Mouse (Mus musculus) intestine, postnatal 0 days (tissue): ENCODE measurements around the gene Lrrc52. TPM values are rescaled to one million over a fixed set of nuclear protein-coding genes. Genes with fewer than 3 reads are reported as not detected.
A peak's percentile ranks its signal among the peaks of the same experiment; 100 is the strongest.

Experiments
- ATAC-seq: fragments of 200-750 bp; cut with Nextera tagmentation; 2 replicates; pipeline ENCODE4 v1.8.0; 2017; ENCODE audit warnings: mild to moderate bottlenecking, moderate TSS enrichment, moderate library complexity
- H3K27ac ChIP-seq: fragments of 300-500 bp; sonication (generic); 2 replicates; pipeline ENCODE4 v1.5.1; 2014; ENCODE audit warnings: mild to moderate bottlenecking, low read depth, low read length, moderate library complexity
- H3K27me3 ChIP-seq: fragments of 300-500 bp; sonication (generic); replicated peaks from 2 replicates; pipeline ENCODE4 v1.6.1; 2014; ENCODE audit warnings: low read length, mixed read lengths; ENCODE audit not compliant: control insufficient read depth, insufficient read depth
- H3K36me3 ChIP-seq: fragments of 300-500 bp; sonication (generic); 2 replicates; pipeline ENCODE4 v1.6.1; 2014; ENCODE audit warnings: mild to moderate bottlenecking, moderate library complexity; ENCODE audit not compliant: control insufficient read depth, insufficient read depth
- H3K4me1 ChIP-seq: fragments of 300-500 bp; sonication (generic); replicated peaks from 2 replicates; pipeline ENCODE4 v1.6.1; 2014; ENCODE audit warnings: antibody characterized with exemption, low read length, mixed read lengths; ENCODE audit not compliant: control insufficient read depth, insufficient read depth
- H3K4me2 ChIP-seq: fragments of 300-500 bp; sonication (generic); replicated peaks from 2 replicates; pipeline ENCODE4 v1.6.1; 2014; ENCODE audit warnings: low read depth, mild to moderate bottlenecking, moderate library complexity
- H3K4me3 ChIP-seq: fragments of 300-500 bp; sonication (generic); 2 replicates; pipeline ENCODE4 v1.5.1; 2014; ENCODE audit warnings: low read depth, low read length
- H3K9ac ChIP-seq: fragments of 300-500 bp; sonication (generic); 2 replicates; pipeline ENCODE4 v1.6.1; 2014; ENCODE audit warnings: mild to moderate bottlenecking, low read depth, low read length
- H3K9me3 ChIP-seq: fragments of 300-500 bp; sonication (generic); 2 replicates; pipeline ENCODE4 v1.6.1; 2016; ENCODE audit warnings: mixed run types; ENCODE audit not compliant: control insufficient read depth
- CTCF ChIP-seq: sonication (generic); IDR thresholded peaks from 2 replicates; pipeline ENCODE4 v1.5.1; 2016; ENCODE audit warnings: low read depth, mild to moderate bottlenecking, control low read depth, antibody characterized with exemption, moderate library complexity
- WGBS: fragments of 180-500 bp; shearing (Covaris S2); extraction: QIAGEN DNeasy Blood & Tissue Kit; methylation state at CpG from one replicate; pipeline ENCODE4 v1.1.7; 2014; 5-methylcytosine and 5-hydroxymethylcytosine counted together
- polyA plus RNA-seq: library from polyadenylated mRNA; unstranded; fragments of >200 nt; fragmentation: Nextera tagmentation; extraction: Ambion mirVana; gene quantifications from 2 replicates; pipeline ENCODE4 v1.2.1, GENCODE M21; 2015

The Lrrc52 gene
- polyA plus RNA-seq, 1 experiment from 2014 or later = not detected

GRCm38 (mm10) chr1:167425572-167425971 lies 41.0 kb downstream of the Lrrc52 start:
- Histone ChIP-seq H3K4me3 (no peak overlapping the region), H3K9me3 (no peaks in the 10 kb centered on the region), H3K27me3 (no peaks in the 10 kb centered on the region), H3K4me1 (no peaks in the 10 kb centered on the region), H3K36me3 (no peaks in the 10 kb centered on the region), H3K9ac (no peak overlapping the region), H3K27ac (no peak overlapping the region), H3K4me2 (no peak overlapping the region)
- TF ChIP-seq CTCF = no peak
- 85% methylated on average over 5 of the region's 5 CpGs for WGBS
- no peak for ATAC-seq

GRCm38 (mm10) chr1:167422501-167423240 lies 43.9 kb downstream of the Lrrc52 start:
- no peak for ATAC-seq
- H3K27me3 ChIP-seq = no peaks in the 10 kb centered on the region
- H3K4me2 ChIP-seq = no peak overlapping the region
- no peaks in the 10 kb centered on the region for H3K36me3 ChIP-seq
- no peaks in the 10 kb centered on the region for H3K4me1 ChIP-seq
- H3K4me3 ChIP-seq = no peak overlapping the region
- no peak overlapping the region for H3K27ac ChIP-seq
- no peak for TF ChIP-seq CTCF
- no peak overlapping the region for H3K9ac ChIP-seq
- H3K9me3 ChIP-seq = no peaks in the 10 kb centered on the region
- 73% methylated on average over 11 of the region's 11 CpGs for WGBS

GRCm38 (mm10) chr1:167414846-167415245 lies 51.7 kb downstream of the Lrrc52 start:
- WGBS = 4% methylated on average over 7 of the region's 7 CpGs
- Histone ChIP-seq H3K27me3 (no peaks in the 10 kb centered on the region), H3K9me3 (no peaks in the 10 kb centered on the region), H3K4me1 (no peaks in the 10 kb centered on the region), H3K36me3 (no peaks in the 10 kb centered on the region), H3K4me2 (no peak overlapping the region), H3K9ac (no peak overlapping the region), H3K4me3 (no peak overlapping the region), H3K27ac (no peak overlapping the region)
- no peak for ATAC-seq
- TF ChIP-seq CTCF = peak; percentile 94

GRCm38 (mm10) chr1:167411991-167412715 lies 54.4 kb downstream of the Lrrc52 start:
- no peak overlapping the region for H3K4me2 ChIP-seq
- no peak overlapping the region for H3K4me3 ChIP-seq
- H3K27ac ChIP-seq = no peak overlapping the region
- no peaks in the 10 kb centered on the region for H3K4me1 ChIP-seq
- H3K9me3 ChIP-seq = no peaks in the 10 kb centered on the region
- no peaks in the 10 kb centered on the region for H3K27me3 ChIP-seq
- H3K9ac ChIP-seq = no peak overlapping the region
- TF ChIP-seq CTCF = no peak
- H3K36me3 ChIP-seq = no peaks in the 10 kb centered on the region
- ATAC-seq = no peak
- WGBS = 58% methylated on average over 12 of the region's 12 CpGs

DNA sequence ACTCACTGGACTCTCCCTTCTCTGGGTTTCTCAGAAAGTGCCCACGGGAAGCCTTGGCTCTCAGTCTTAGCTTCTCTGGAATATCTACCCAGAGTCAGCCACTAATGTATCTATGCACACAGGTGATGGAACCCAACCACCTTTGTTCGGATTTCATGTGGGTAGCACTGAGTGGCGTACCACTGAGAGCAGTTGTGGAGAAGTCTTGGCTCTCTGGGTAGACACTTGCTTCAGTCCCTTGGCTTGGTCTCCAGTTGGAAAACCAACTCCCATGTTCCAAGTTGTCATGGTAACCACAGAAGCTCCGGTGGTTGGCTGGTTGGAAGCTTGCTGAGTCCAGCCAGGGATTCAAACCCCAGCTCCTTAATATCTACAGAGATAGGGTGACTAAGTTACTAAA lies 57.0 kb downstream of the Lrrc52 start:
- Histone ChIP-seq H3K36me3 (no peaks in the 10 kb centered on the region), H3K4me3 (no peak overlapping the region), H3K4me1 (no peaks in the 10 kb centered on the region), H3K4me2 (no peak overlapping the region), H3K27ac (no peak overlapping the region), H3K27me3 (0 out of 2 replicates have a peak, but pooled peaks cover 2% of the 10 kb centered on the region), H3K9ac (no peak overlapping the region), H3K9me3 (no peaks in the 10 kb centered on the region)
- ATAC-seq = no peak
- TF ChIP-seq CTCF = no peak
- WGBS = 78% methylated on average over 4 of the region's 4 CpGs

- Histone ChIP-seq H3K4me1 (no peaks in the 10 kb centered on the region), H3K27me3 (0 out of 2 replicates have a peak, but pooled peaks cover 6% of the 10 kb centered on the region), H3K4me3 (no peak overlapping the region), H3K4me2 (no peak overlapping the region), H3K9me3 (no peaks in the 10 kb centered on the region), H3K36me3 (no peaks in the 10 kb centered on the region), H3K9ac (no peak overlapping the region), H3K27ac (no peak overlapping the region)
- 85% methylated on average over 4 of the region's 4 CpGs for WGBS
- no peak for ATAC-seq
- no peak for TF ChIP-seq CTCF
Observed at GRCm38 (mm10) chr1:167405237-167405636, 61.3 kb downstream of the Lrrc52 start.

Other genes starting within 250 kb of the Lrrc52 start
- gene Uck2, start 181.5 kb downstream of the Lrrc52 start, polyA plus RNA-seq = 10.1 and 10.8 TPM in 2 replicates
- 82.6 and 95.3 TPM in 2 replicates for gene Tmco1, start 158.4 kb downstream of the Lrrc52 start, polyA plus RNA-seq
- 185 and 214 TPM in 2 replicates for gene Aldh9a1, start 116.8 kb downstream of the Lrrc52 start, polyA plus RNA-seq
- gene Mgst3, start 72.9 kb downstream of the Lrrc52 start, polyA plus RNA-seq = 305 and 323 TPM in 2 replicates
- gene Rxrg, start 131.6 kb upstream of the Lrrc52 start, polyA plus RNA-seq = 0.16 and 0.24 TPM in 2 replicates
- 0.24 and 0.27 TPM in 2 replicates for gene Lmx1a, start 222.5 kb upstream of the Lrrc52 start, polyA plus RNA-seq